In the genomic region with DNA sequence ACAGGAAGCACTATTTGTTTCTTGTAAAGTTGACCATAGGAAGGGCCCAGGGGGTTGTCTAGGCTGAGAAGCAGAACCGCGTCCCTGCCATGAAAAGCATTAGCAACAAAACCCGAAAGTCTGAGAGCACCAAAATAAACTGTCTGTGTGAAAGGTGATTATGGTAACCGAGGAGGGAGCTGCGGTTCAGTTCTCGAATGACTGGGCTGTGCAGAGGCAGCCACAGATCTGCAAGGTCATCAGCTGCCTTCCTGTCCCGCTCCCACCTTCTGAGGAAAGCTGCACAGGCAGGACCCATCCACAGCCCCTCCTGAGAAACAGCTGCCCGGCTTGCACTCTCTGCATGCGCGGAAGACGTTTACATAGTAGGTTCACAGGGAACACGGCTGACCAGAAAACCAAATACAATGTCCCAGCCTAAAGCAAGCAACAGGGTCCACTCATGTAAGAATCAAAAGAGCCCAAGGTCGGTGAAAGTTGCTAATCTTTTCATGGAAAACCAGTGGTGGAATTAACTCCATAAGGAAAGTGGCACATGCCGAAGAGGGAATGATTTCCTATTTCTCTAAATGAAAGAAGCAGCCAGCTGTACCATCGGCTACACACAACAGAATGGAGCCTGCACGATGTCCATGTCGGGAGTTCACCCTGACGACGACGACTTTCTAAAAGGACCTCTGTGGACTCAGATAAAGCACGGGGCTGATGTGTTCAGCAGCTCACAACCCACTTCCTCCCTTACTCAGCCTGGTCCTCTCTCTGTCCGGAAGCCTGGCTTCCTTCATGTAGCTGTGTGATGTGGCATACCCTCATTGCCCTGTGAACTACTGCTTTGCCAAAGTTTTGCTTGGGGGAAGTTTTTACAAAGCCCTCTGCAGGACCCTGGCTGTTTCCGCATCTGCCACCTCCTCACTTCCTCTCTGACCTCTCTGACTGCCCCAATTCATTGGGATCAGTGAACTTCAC, we compare ENCODE assay signal across 9 mouse cellular contexts.
DNase-seq lines count a peak whose midpoint lies in the region; ATAC-seq and TF ChIP-seq lines count a peak whose summit lies in the region.
"Had no signal": no experiment of that assay in that cellular context is flagged by ENCODE, and none has a peak within 500 bp of the region (broad histone marks: within the 10 kb centered on the region; RNA-seq: fewer than 3 reads in every experiment).

No protein-coding gene starts in this region.

- H3K4me2 ChIP-seq in lung, embryonic 16.5 days (ENCODE audit: low read depth, low read length): peak overlapping the region; percentile 21; the same call in 1 of the 2 replicates
- 0 out of 2 replicates have a peak overlapping the region, but pooled peaks have one; percentile 11 for H3K4me2 ChIP-seq in stomach, embryonic 16.5 days (ENCODE audit: low read depth, low read length)
- no peak overlapping the region for H3K4me2 ChIP-seq in forebrain, embryonic 14.5 days (ENCODE audit: low read length)
- H3K4me2 ChIP-seq: neural tube, embryonic 12.5 days had no signal

- DNase-seq in kidney, adult 2 months: peak; percentile 28
- no peak for DNase-seq in kidney, postnatal 25 days
- peak; percentile 79 for DNase-seq in MEL (ENCODE audit: low read depth, low spot score)
- DNase-seq in heart, adult 9 months (ENCODE audit: low spot score in 2 of 2): peak; percentile 27 to 65
- no peak for DNase-seq in forebrain, embryonic 14.5 days (ENCODE audit: low spot score)
- DNase-seq in cerebellum, adult 18-20 months: no peak

- TF ChIP-seq POLR2A in kidney, adult 2 months (IDR thresholded peaks at IDR 0.05; ENCODE audit: low read depth, low read length): no peak
- TF ChIP-seq POLR2A in MEL (IDR thresholded peaks at IDR 0.05; ENCODE audit: control insufficient read depth in 1 of 2, insufficient read depth in 1 of 2, low read depth in 1 of 2, low read length in 2 of 2, poor library complexity in 1 of 2): peak in 1 of 2 experiments; percentile 49; a peak in 1 of 4 replicates

- peak; percentile 5 to 20; a peak in 3 of 4 replicates for TF ChIP-seq EP300 in MEL (IDR thresholded peaks at IDR 0.05; ENCODE audit: low read depth in 1 of 2, low read length in 2 of 2)

- no peaks in the 10 kb centered on the region for H3K9me3 ChIP-seq in MEL (replicated peaks; ENCODE audit: insufficient read depth, low read length)
- H3K9me3 ChIP-seq in lung, embryonic 16.5 days (ENCODE audit: control insufficient read depth, low read length): no peaks in the 10 kb centered on the region
- no peaks in the 10 kb centered on the region for H3K9me3 ChIP-seq in stomach, embryonic 16.5 days (replicated peaks; ENCODE audit: control insufficient read depth, low read length)
- H3K9me3 ChIP-seq in forebrain, embryonic 14.5 days (replicated peaks; ENCODE audit: control insufficient read depth, low read length): no peaks in the 10 kb centered on the region
- H3K9me3 ChIP-seq: neural tube, embryonic 12.5 days had no signal

- H3K4me1 ChIP-seq in kidney, adult 2 months (ENCODE audit: control insufficient read depth, insufficient read depth, low read length): 0 out of 2 replicates have a peak, but pooled peaks cover 3% of the 10 kb centered on the region
- H3K4me1 ChIP-seq in MEL (ENCODE audit: control insufficient read depth in 1 of 2, insufficient read depth in 2 of 2, low read length in 2 of 2): peaks cover 11 to 28% of the 10 kb centered on the region in 2 experiments
- peaks cover 5% of the 10 kb centered on the region; the same call in 1 of the 2 replicates for H3K4me1 ChIP-seq in lung, embryonic 16.5 days (replicated peaks; ENCODE audit: control insufficient read depth, insufficient read depth, low read length)
- no peaks in the 10 kb centered on the region for H3K4me1 ChIP-seq in stomach, embryonic 16.5 days (ENCODE audit: control insufficient read depth, insufficient read depth, low read length)
- no peaks in the 10 kb centered on the region for H3K4me1 ChIP-seq in forebrain, embryonic 14.5 days (ENCODE audit: control insufficient read depth, insufficient read depth, low read length)
- H3K4me1 ChIP-seq: neural tube, embryonic 12.5 days had no signal

- peak; percentile 60 for ATAC-seq in lung, embryonic 16.5 days (ENCODE audit: low read depth)
- peak; percentile 40; the same call in 1 of the 2 replicates for ATAC-seq in stomach, embryonic 16.5 days (ENCODE audit: insufficient read depth, low FRiP score)
- no peak for ATAC-seq in forebrain, embryonic 14.5 days

- no peaks in the 10 kb centered on the region; the same call in 1 of the 2 replicates for H3K36me3 ChIP-seq in kidney, adult 2 months (ENCODE audit: control insufficient read depth, insufficient read depth, low read length)
- peaks cover 0 to 19% of the 10 kb centered on the region in 2 experiments; a peak in 2 of 4 replicates for H3K36me3 ChIP-seq in MEL (ENCODE audit: control insufficient read depth in 1 of 2, insufficient read depth in 2 of 2, low read length in 2 of 2)
- no peaks in the 10 kb centered on the region for H3K36me3 ChIP-seq in lung, embryonic 16.5 days (ENCODE audit: control insufficient read depth, insufficient read depth, low read length)
- no peaks in the 10 kb centered on the region for H3K36me3 ChIP-seq in stomach, embryonic 16.5 days (ENCODE audit: control insufficient read depth, insufficient read depth, low read length)
- H3K36me3 ChIP-seq in forebrain, embryonic 14.5 days (ENCODE audit: control insufficient read depth, insufficient read depth, low read length): no peaks in the 10 kb centered on the region
- H3K36me3 ChIP-seq: neural tube, embryonic 12.5 days had no signal

- H3K79me2 ChIP-seq in MEL (ENCODE audit: control insufficient read depth, insufficient read depth, low read length, poor library complexity): no peaks in the 10 kb centered on the region

- no peak overlapping the region for H3K27ac ChIP-seq in kidney, adult 2 months (ENCODE audit: insufficient read depth, low read depth, low read length)
- peak overlapping the region; percentile 67 for H3K27ac ChIP-seq in MEL (ENCODE audit: control insufficient read depth, low read depth, low read length)
- 0 out of 2 replicates have a peak overlapping the region, but pooled peaks have one; percentile 30 for H3K27ac ChIP-seq in lung, embryonic 16.5 days (ENCODE audit: low read length)
- H3K27ac ChIP-seq in stomach, embryonic 16.5 days (ENCODE audit: low read length): peak overlapping the region; percentile 38
- H3K27ac ChIP-seq in forebrain, embryonic 14.5 days (ENCODE audit: low read depth, low read length): no peak overlapping the region
- H3K27ac ChIP-seq: neural tube, embryonic 12.5 days had no signal

- no peak overlapping the region for H3K4me3 ChIP-seq in kidney, adult 2 months (ENCODE audit: insufficient read depth, low read depth, low read length)
- peak overlapping the region; percentile 40 to 47 for H3K4me3 ChIP-seq in MEL (ENCODE audit: control insufficient read depth in 1 of 2, insufficient read depth in 1 of 2, low read depth in 2 of 2, low read length in 2 of 2)
- H3K4me3 ChIP-seq in lung, embryonic 16.5 days (ENCODE audit: low read length): no peak overlapping the region
- no peak overlapping the region for H3K4me3 ChIP-seq in stomach, embryonic 16.5 days (replicated peaks; ENCODE audit: low read length)
- no peak overlapping the region for H3K4me3 ChIP-seq in forebrain, embryonic 14.5 days (ENCODE audit: low read depth, low read length)
- H3K4me3 ChIP-seq: neural tube, embryonic 12.5 days had no signal

- TF ChIP-seq RAD21 in MEL (IDR thresholded peaks at IDR 0.05; ENCODE audit: low read depth, low read length): no peak

- H3K27me3 ChIP-seq in kidney, adult 2 months (replicated peaks; ENCODE audit: control insufficient read depth, insufficient read depth, low read length): no peaks in the 10 kb centered on the region
- no peaks in the 10 kb centered on the region for H3K27me3 ChIP-seq in MEL (ENCODE audit: control insufficient read depth in 1 of 2, insufficient read depth in 2 of 2, low read length in 2 of 2)
- no peaks in the 10 kb centered on the region for H3K27me3 ChIP-seq in lung, embryonic 16.5 days (ENCODE audit: control insufficient read depth, insufficient read depth, low read depth, low read length)
- H3K27me3 ChIP-seq in stomach, embryonic 16.5 days (ENCODE audit: control insufficient read depth, insufficient read depth, low read length): no peaks in the 10 kb centered on the region
- H3K27me3 ChIP-seq in forebrain, embryonic 14.5 days (replicated peaks; ENCODE audit: control insufficient read depth, insufficient read depth, low read length): no peaks in the 10 kb centered on the region
- H3K27me3 ChIP-seq: neural tube, embryonic 12.5 days had no signal

- 52% methylated on average over 23 of the region's 23 CpGs for WGBS in kidney, adult 2 months
- WGBS in lung, embryonic 16.5 days: 33% methylated on average over 23 of the region's 23 CpGs
- WGBS in stomach, embryonic 16.5 days: 43% methylated on average over 23 of the region's 23 CpGs
- 72% methylated on average over 23 of the region's 23 CpGs for WGBS in forebrain, embryonic 14.5 days

- peak overlapping the region; percentile 61 for H3K9ac ChIP-seq in MEL (ENCODE audit: control insufficient read depth, low read depth, low read length, poor library complexity, severe bottlenecking)
- no peak overlapping the region for H3K9ac ChIP-seq in lung, embryonic 16.5 days (ENCODE audit: low read length)
- H3K9ac ChIP-seq in stomach, embryonic 16.5 days (ENCODE audit: low read length): 0 out of 2 replicates have a peak overlapping the region, but pooled peaks have one; percentile 23
- H3K9ac ChIP-seq in forebrain, embryonic 14.5 days (ENCODE audit: low read length): no peak overlapping the region
- H3K9ac ChIP-seq: neural tube, embryonic 12.5 days had no signal

- TF ChIP-seq CTCF in kidney, adult 2 months (conservative IDR thresholded peaks at IDR 0.05; ENCODE audit: insufficient read depth, insufficient read length, low read depth, low read length): no peak
- no peak for TF ChIP-seq CTCF in MEL (IDR thresholded peaks at IDR 0.05 in 2 of 3, conservative IDR thresholded peaks at IDR 0.05 in 1 of 3; ENCODE audit: control insufficient read depth in 1 of 3, insufficient read depth in 1 of 3, low read depth in 2 of 3, low read length in 3 of 3, poor library complexity in 1 of 3, severe bottlenecking in 1 of 3)

TF ChIP-seq in MEL, 35 proteins besides CTCF, POLR2A, EP300 and RAD21 (continues in another document):
- TF ChIP-seq MAX (IDR thresholded peaks at IDR 0.05; ENCODE audit: low read length): peak; percentile 35; the same call in 1 of the 2 replicates
- TF ChIP-seq ZC3H11A (IDR thresholded peaks at IDR 0.05; ENCODE audit: low read depth, low read length): no peak
- TF ChIP-seq ZKSCAN1 (IDR thresholded peaks at IDR 0.05; ENCODE audit: low read depth, low read length): peak; percentile 74; the same call in 1 of the 2 replicates
- 0 out of 2 replicates have a peak, but pooled peaks have one; percentile 14 for TF ChIP-seq MYB (IDR thresholded peaks at IDR 0.05; ENCODE audit: low read depth, low read length)
- no peak for TF ChIP-seq ZNF384 (IDR thresholded peaks at IDR 0.05; ENCODE audit: low read depth, low read length)
- TF ChIP-seq SMC3 (IDR thresholded peaks at IDR 0.05; ENCODE audit: low read depth, low read length): no peak
- TF ChIP-seq ELF1 (IDR thresholded peaks at IDR 0.05; ENCODE audit: low read depth, low read length): no peak
- no peak for TF ChIP-seq USF1 (IDR thresholded peaks at IDR 0.05; ENCODE audit: low read depth, low read length)
- peak; percentile 39; the same call in 1 of the 2 replicates for TF ChIP-seq TAL1 (IDR thresholded peaks at IDR 0.05; ENCODE audit: low read length)

Comparison
In these comparisons a context has a peak if more than half of its experiments do, and no peak if none do; other contexts are left out.
1. DNase-seq: peak in kidney, adult 2 months (single experiment), MEL (single experiment) and heart, adult 9 months (2 of 2); none in kidney, postnatal 25 days (0 of 2), forebrain, embryonic 14.5 days (single experiment) and cerebellum, adult 18-20 months (0 of 2).
2. H3K27ac ChIP-seq: peak in MEL (single experiment), lung, embryonic 16.5 days (single experiment) and stomach, embryonic 16.5 days (single experiment); none in kidney, adult 2 months (single experiment) and forebrain, embryonic 14.5 days (single experiment).
3. H3K4me3 ChIP-seq: peak in MEL (2 of 2); none in kidney, adult 2 months (single experiment), lung, embryonic 16.5 days (single experiment), stomach, embryonic 16.5 days (single experiment) and forebrain, embryonic 14.5 days (single experiment).
4. H3K9ac ChIP-seq: peak in MEL (single experiment) and stomach, embryonic 16.5 days (single experiment); none in lung, embryonic 16.5 days (single experiment) and forebrain, embryonic 14.5 days (single experiment).